29 mouse cellular contexts compared by ENCODE assay signal in the genomic region with DNA sequence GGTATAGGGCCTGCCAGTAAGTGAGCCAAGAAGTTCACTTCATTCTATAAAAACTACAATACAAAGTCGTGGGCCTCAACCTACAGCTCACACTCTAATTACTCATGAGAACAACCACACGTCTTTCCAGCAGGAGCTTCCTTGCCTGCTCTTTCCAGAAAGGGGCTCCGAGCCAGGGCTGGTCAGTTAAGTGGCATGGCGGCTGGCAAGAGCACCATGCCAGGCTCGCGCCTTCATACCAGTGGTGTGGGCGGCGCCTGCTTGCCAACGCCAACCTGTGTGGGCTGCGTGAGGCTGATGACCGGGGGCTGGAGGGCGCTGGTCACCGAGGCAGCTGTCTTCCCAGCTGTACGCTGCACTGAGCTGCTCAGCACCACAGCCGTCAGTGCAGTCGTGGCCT. TPM values are rescaled to one million over a fixed set of nuclear protein-coding genes. Genes with fewer than 3 reads are reported as not detected.
A peak's percentile ranks its signal among the peaks of the same experiment; 100 is the strongest.
DNase-seq lines count a peak whose midpoint lies in the region; ATAC-seq and TF ChIP-seq lines count a peak whose summit lies in the region.
"Had no signal": no experiment of that assay in that cellular context is flagged by ENCODE, and none has a peak within 500 bp of the region (broad histone marks: within the 10 kb centered on the region; RNA-seq: fewer than 3 reads in every experiment).

No protein-coding gene starts in this region.

- no peak overlapping the region for H3K4me3 ChIP-seq in cerebellum, adult 2 months (replicated peaks; ENCODE audit: insufficient read depth, low read depth, low read length)
- no peak overlapping the region for H3K4me3 ChIP-seq in hindbrain, embryonic 16.5 days (ENCODE audit: low read length)
- H3K4me3 ChIP-seq in hindbrain, embryonic 14.5 days (replicated peaks; ENCODE audit: low read length): no peak overlapping the region
- H3K4me3 ChIP-seq: embryonic facial prominence, embryonic 12.5 days; hindbrain, embryonic 15.5 days; limb, embryonic 10.5 days; limb, embryonic 15.5 days; liver, embryonic 13.5 days; midbrain, embryonic 13.5 days; neural tube, embryonic 13.5 days had no signal

- no peak for TF ChIP-seq CTCF in cerebellum, adult 2 months (IDR thresholded peaks at IDR 0.05; ENCODE audit: borderline replicate concordance, insufficient read depth, low read depth, low read length)

- 24% methylated on average over 16 of the region's 16 CpGs for WGBS in cerebellum, adult 2 months
- 92% methylated on average over 16 of the region's 16 CpGs for WGBS in hindbrain, embryonic 16.5 days
- 93% methylated on average over 16 of the region's 16 CpGs for WGBS in hindbrain, embryonic 14.5 days

- 0 out of 2 replicates have a peak, but pooled peaks have one; percentile 16 for ATAC-seq in hindbrain, embryonic 16.5 days
- ATAC-seq in hindbrain, embryonic 14.5 days (ENCODE audit: low FRiP score): no peak
- ATAC-seq: forebrain, embryonic 16.5 days; lung, postnatal 0 days; midbrain, embryonic 13.5 days; Patski had no signal

- no peaks in the 10 kb centered on the region for H3K27me3 ChIP-seq in cerebellum, adult 2 months (ENCODE audit: control insufficient read depth, insufficient read depth, low read length)
- no peaks in the 10 kb centered on the region for H3K27me3 ChIP-seq in hindbrain, embryonic 16.5 days (replicated peaks; ENCODE audit: control insufficient read depth, insufficient read depth, low read length)
- no peaks in the 10 kb centered on the region for H3K27me3 ChIP-seq in hindbrain, embryonic 14.5 days (ENCODE audit: control insufficient read depth, insufficient read depth, low read length)
- H3K27me3 ChIP-seq: embryonic facial prominence, embryonic 12.5 days; hindbrain, embryonic 15.5 days; limb, embryonic 15.5 days; liver, embryonic 13.5 days; midbrain, embryonic 13.5 days; neural tube, embryonic 13.5 days; Patski had no signal

- H3K27ac ChIP-seq in cerebellum, adult 2 months (ENCODE audit: insufficient read depth, low read length): no peak overlapping the region
- no peak overlapping the region for H3K27ac ChIP-seq in hindbrain, embryonic 16.5 days (ENCODE audit: low read depth, low read length)
- H3K27ac ChIP-seq in hindbrain, embryonic 14.5 days: no peak overlapping the region
- H3K27ac ChIP-seq: embryonic facial prominence, embryonic 12.5 days; hindbrain, embryonic 15.5 days; limb, embryonic 10.5 days; limb, embryonic 15.5 days; liver, embryonic 13.5 days; macrophage; midbrain, embryonic 13.5 days; neural tube, embryonic 13.5 days had no signal

- H3K36me3 ChIP-seq in hindbrain, embryonic 16.5 days (ENCODE audit: control insufficient read depth, insufficient read depth, low read length): peaks cover 15% of the 10 kb centered on the region
- H3K36me3 ChIP-seq in hindbrain, embryonic 14.5 days (replicated peaks; ENCODE audit: control insufficient read depth, insufficient read depth): peaks cover 80% of the 10 kb centered on the region

- no peak overlapping the region for H3K4me2 ChIP-seq in hindbrain, embryonic 16.5 days (ENCODE audit: low read length)
- no peak overlapping the region for H3K4me2 ChIP-seq in hindbrain, embryonic 14.5 days (replicated peaks)
- H3K4me2 ChIP-seq: embryonic facial prominence, embryonic 12.5 days; heart, embryonic 11.5 days; hindbrain, embryonic 15.5 days; limb, embryonic 15.5 days; liver, embryonic 13.5 days; midbrain, embryonic 13.5 days; neural tube, embryonic 13.5 days had no signal

- peak; percentile 42 to 54 for DNase-seq in cerebellum, adult 2 months
- no peak for DNase-seq in cerebellum, adult 9-11 months
- DNase-seq in gastrocnemius, postnatal 10 days: peak; percentile 42
- DNase-seq in gastrocnemius, adult 18-20 months (ENCODE audit: low spot score): no peak
- DNase-seq in hindbrain, embryonic 14.5 days (ENCODE audit: low spot score): no peak
- peak; percentile 2 for DNase-seq in ovary, postnatal 36 days (ENCODE audit: low spot score)
- DNase-seq in ovary, postnatal 10 days (ENCODE audit: low spot score): no peak
- DNase-seq: adrenal gland, postnatal 10 days; embryo, embryonic 11 days; kidney, adult 18-20 months; kidney, postnatal 14 days; layer of hippocampus, adult 9-11 months; liver, embryonic 13.5 days; lung, adult 18-20 months; retina, postnatal 1 day; right cerebral cortex, postnatal 14 days; thymus, postnatal 4 days had no signal

- TF ChIP-seq POLR2A in cerebellum, adult 2 months (IDR thresholded peaks at IDR 0.05; ENCODE audit: borderline replicate concordance, insufficient read depth, low read length): no peak

- no peaks in the 10 kb centered on the region for H3K9me3 ChIP-seq in hindbrain, embryonic 16.5 days (ENCODE audit: control insufficient read depth, low read length)
- no peaks in the 10 kb centered on the region for H3K9me3 ChIP-seq in hindbrain, embryonic 14.5 days (ENCODE audit: control insufficient read depth, low read length)
- H3K9me3 ChIP-seq: embryonic facial prominence, embryonic 12.5 days; hindbrain, embryonic 15.5 days; limb, embryonic 10.5 days; limb, embryonic 15.5 days; liver, embryonic 13.5 days; midbrain, embryonic 13.5 days; neural tube, embryonic 13.5 days had no signal

- H3K4me1 ChIP-seq in cerebellum, adult 2 months (ENCODE audit: control insufficient read depth, insufficient read depth, low read length): peaks cover 3% of the 10 kb centered on the region
- H3K4me1 ChIP-seq in hindbrain, embryonic 16.5 days (ENCODE audit: control insufficient read depth, insufficient read depth, low read depth, low read length): no peaks in the 10 kb centered on the region
- no peaks in the 10 kb centered on the region for H3K4me1 ChIP-seq in hindbrain, embryonic 14.5 days (replicated peaks; ENCODE audit: control insufficient read depth, insufficient read depth, low read length)
- H3K4me1 ChIP-seq: embryonic facial prominence, embryonic 12.5 days; hindbrain, embryonic 15.5 days; limb, embryonic 10.5 days; liver, embryonic 13.5 days; midbrain, embryonic 13.5 days had no signal

- H3K9ac ChIP-seq in hindbrain, embryonic 16.5 days (ENCODE audit: low read depth, low read length): no peak overlapping the region
- no peak overlapping the region for H3K9ac ChIP-seq in hindbrain, embryonic 14.5 days
- H3K9ac ChIP-seq: embryonic facial prominence, embryonic 12.5 days; hindbrain, embryonic 15.5 days; limb, embryonic 15.5 days; liver, embryonic 13.5 days; midbrain, embryonic 13.5 days; neural tube, embryonic 13.5 days had no signal

RNA-seq across cellular contexts. Expression of gene Taf4, which starts 44.7 kb away (rescaled TPM):
- 15.2 TPM in 2 replicates for polyA plus RNA-seq in cerebellum, adult 2 months (2012; rRNA removed)
- 10 to 100 TPM in 1 of 2 experiments, 1 to 10 TPM in 1; 9.9 to 13.3 TPM for total RNA-seq in gastrocnemius, postnatal 10 days (2021)
- 1 to 10 TPM; 7.7 to 8.3 TPM for total RNA-seq in gastrocnemius, adult 18-20 months (2021)
- 2.8 and 3.0 TPM in 2 replicates for polyA plus RNA-seq in hindbrain, embryonic 16.5 days (2015; fragmentation: Nextera tagmentation; extraction: Ambion mirVana)
- 4.4 and 4.9 TPM in 2 replicates for polyA plus RNA-seq in hindbrain, embryonic 14.5 days (2014; fragmentation: Nextera tagmentation; extraction: Ambion mirVana)

Comparison
In these comparisons a context has a peak if more than half of its experiments do, and no peak if none do; other contexts are left out.
1. DNase-seq: peak in cerebellum, adult 2 months (2 of 2), gastrocnemius, postnatal 10 days (single experiment) and ovary, postnatal 36 days (single experiment); none in cerebellum, adult 9-11 months (single experiment), gastrocnemius, adult 18-20 months (single experiment), hindbrain, embryonic 14.5 days (single experiment) and ovary, postnatal 10 days (single experiment).